ENCODE assay signal across 9 mouse cellular contexts in the genomic region with DNA sequence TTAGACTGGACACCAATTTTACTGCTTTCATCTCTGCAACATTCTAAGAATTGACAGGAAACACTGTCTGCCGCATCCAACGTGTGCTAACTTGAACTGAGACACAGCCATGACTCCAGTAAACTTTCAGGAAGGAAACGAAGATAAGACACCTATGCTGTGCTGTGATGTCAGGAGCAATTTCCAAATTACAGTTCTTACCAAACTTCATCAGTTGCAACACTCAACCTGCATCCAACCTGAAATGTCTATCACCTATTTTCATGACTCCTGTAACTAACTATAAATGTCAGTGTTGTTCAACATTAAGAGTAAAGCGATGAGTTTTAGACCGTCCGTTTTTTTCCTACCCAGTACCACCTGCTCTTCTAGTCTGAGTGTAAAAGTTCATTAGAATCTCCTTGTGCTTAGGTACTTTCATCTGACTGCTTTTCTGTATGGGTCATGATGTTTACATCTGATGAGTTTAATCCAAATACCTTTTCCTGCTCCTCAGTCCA. TPM values are rescaled to one million over a fixed set of nuclear protein-coding genes. Genes with fewer than 3 reads are reported as not detected.
DNase-seq lines count a peak whose midpoint lies in the region; ATAC-seq and TF ChIP-seq lines count a peak whose summit lies in the region.
"Had no signal": no experiment of that assay in that cellular context is flagged by ENCODE, and none has a peak within 500 bp of the region (broad histone marks: within the 10 kb centered on the region; RNA-seq: fewer than 3 reads in every experiment).

No protein-coding gene starts in this region.

- peaks cover 47% of the 10 kb centered on the region for H3K79me3 ChIP-seq in C2C12 (ENCODE audit: low read depth)

- H3K27me3 ChIP-seq in erythroblast, embryonic 14.5 days (ENCODE audit: control insufficient read depth) = no peaks in the 10 kb centered on the region
- H3K27me3 ChIP-seq in C2C12 (ENCODE audit: control insufficient read depth, insufficient read depth, insufficient read length) = no peaks in the 10 kb centered on the region
- H3K27me3 ChIP-seq in forebrain, embryonic 16.5 days (replicated peaks; ENCODE audit: control insufficient read depth, insufficient read depth, low read length) = no peaks in the 10 kb centered on the region
- no peaks in the 10 kb centered on the region for H3K27me3 ChIP-seq in liver, postnatal 0 days (ENCODE audit: insufficient read depth, low read length)

- TF ChIP-seq CTCF in C2C12 (IDR thresholded peaks at IDR 0.05; ENCODE audit: control insufficient read depth, insufficient read depth, insufficient read length) = no peak
- TF ChIP-seq CTCF in liver, postnatal 0 days (IDR thresholded peaks at IDR 0.05; ENCODE audit: low read depth) = no peak

- peak overlapping the region; percentile 14 for H3ac ChIP-seq in C2C12 (ENCODE audit: control insufficient read depth, insufficient read length, low read depth)

- no peak for ATAC-seq in erythroblast, adult 5-6 weeks (replicated peaks; ENCODE audit: low FRiP score, poor library complexity, severe bottlenecking)
- ATAC-seq in forebrain, embryonic 16.5 days = no peak
- ATAC-seq in liver, postnatal 0 days = no peak

- 73% methylated on average over 6 of the region's 6 CpGs for WGBS in forebrain, embryonic 16.5 days
- 38% methylated on average over 6 of the region's 6 CpGs for WGBS in liver, postnatal 0 days (ENCODE audit: insufficient replicate concordance)

- H3K4me1 ChIP-seq in erythroblast, embryonic 14.5 days (ENCODE audit: control insufficient read depth) = peaks cover 49% of the 10 kb centered on the region
- peaks cover 22% of the 10 kb centered on the region for H3K4me1 ChIP-seq in forebrain, embryonic 16.5 days (replicated peaks; ENCODE audit: control insufficient read depth, insufficient read depth, low read length)
- H3K4me1 ChIP-seq in liver, postnatal 0 days (ENCODE audit: insufficient read depth) = peaks cover 24% of the 10 kb centered on the region

- peak overlapping the region; percentile 100 for H3K4me3 ChIP-seq in erythroblast, embryonic 14.5 days (replicated peaks)
- H3K4me3 ChIP-seq in C2C12 (ENCODE audit: insufficient read depth, poor library complexity, severe bottlenecking) = peak overlapping the region; percentile 82
- H3K4me3 ChIP-seq in forebrain, embryonic 16.5 days (replicated peaks; ENCODE audit: low read length) = peak overlapping the region; percentile 98
- peak overlapping the region; percentile 83 for H3K4me3 ChIP-seq in liver, postnatal 0 days (ENCODE audit: low read depth, low read length)

- no peak for DNase-seq in liver, postnatal 0 days
- no peak for DNase-seq in thymus, postnatal 0 days (ENCODE audit: low spot score)
- DNase-seq in gastrocnemius, postnatal 4 days (ENCODE audit: low spot score in 2 of 2) = no peak
- DNase-seq in adrenal gland, postnatal 36 days = no peak
- DNase-seq: gastrocnemius, postnatal 10 days had no signal

- peak overlapping the region; percentile 90 for H3K4me2 ChIP-seq in forebrain, embryonic 16.5 days (ENCODE audit: low read length)
- peak overlapping the region; percentile 87 for H3K4me2 ChIP-seq in liver, postnatal 0 days (ENCODE audit: low read depth, low read length)

- peak overlapping the region; percentile 82 for H3K9ac ChIP-seq in forebrain, embryonic 16.5 days (replicated peaks; ENCODE audit: low read depth, low read length)
- peak overlapping the region; percentile 84 for H3K9ac ChIP-seq in liver, postnatal 0 days (replicated peaks)

- H3K36me3 ChIP-seq in erythroblast, embryonic 14.5 days (ENCODE audit: control insufficient read depth) = peaks cover 10% of the 10 kb centered on the region
- no peaks in the 10 kb centered on the region for H3K36me3 ChIP-seq in C2C12 (ENCODE audit: control insufficient read depth, insufficient read depth)
- no peaks in the 10 kb centered on the region for H3K36me3 ChIP-seq in forebrain, embryonic 16.5 days (ENCODE audit: control insufficient read depth, insufficient read depth)
- no peaks in the 10 kb centered on the region for H3K36me3 ChIP-seq in liver, postnatal 0 days (replicated peaks; ENCODE audit: insufficient read depth, low read length)

- H3K9me3 ChIP-seq in erythroblast, embryonic 14.5 days (ENCODE audit: control insufficient read depth, low read length) = no peaks in the 10 kb centered on the region; the same call in 1 of the 2 replicates
- no peaks in the 10 kb centered on the region for H3K9me3 ChIP-seq in forebrain, embryonic 16.5 days (ENCODE audit: control insufficient read depth, low read length)
- H3K9me3 ChIP-seq in liver, postnatal 0 days (ENCODE audit: low read length) = no peaks in the 10 kb centered on the region

- peaks cover 64% of the 10 kb centered on the region for H3K79me2 ChIP-seq in C2C12 (ENCODE audit: control insufficient read depth, insufficient read depth)

- no peak overlapping the region; the same call in 1 of the 2 replicates for H3K27ac ChIP-seq in forebrain, embryonic 16.5 days (ENCODE audit: low read length)
- H3K27ac ChIP-seq in liver, postnatal 0 days (ENCODE audit: low read depth) = peak overlapping the region; percentile 93

- no peak for TF ChIP-seq EP300 in liver, postnatal 0 days (IDR thresholded peaks at IDR 0.05; ENCODE audit: low read depth)

TF ChIP-seq in C2C12, 6 proteins besides CTCF, POLR2A, EP300 and RAD21:
- no peak for TF ChIP-seq MAX (IDR thresholded peaks at IDR 0.05)
- no peak for TF ChIP-seq FOSL1 (IDR thresholded peaks at IDR 0.05; ENCODE audit: insufficient read depth, low read length, poor library complexity, severe bottlenecking)

RNA-seq across cellular contexts. Expression of a gene that starts 3.2 kb away (rescaled TPM):
- polyA plus RNA-seq in erythroblast, embryonic 14.5 days (2012) = 0.03 and 0.23 TPM in 2 replicates
- 3.6 and 23.8 TPM in 2 replicates for total RNA-seq in erythroblast, adult 5-6 weeks (2015; ENCODE audit: low replicate concordance)
- 5.4 and 7.2 TPM in 2 replicates for total RNA-seq in erythroblast, adult 5-6 weeks (2017; ENCODE audit: low replicate concordance)
- polyA plus RNA-seq in C2C12 (2012; fragmentation: generic; extraction: Trizol) = 35.1 TPM
- polyA plus RNA-seq in forebrain, embryonic 16.5 days (2015; fragmentation: Nextera tagmentation; extraction: Ambion mirVana) = 37.0 and 38.7 TPM in 2 replicates
- polyA plus RNA-seq in liver, postnatal 0 days (2015; fragmentation: Nextera tagmentation; extraction: Ambion mirVana) = 12.4 and 13.7 TPM in 2 replicates
- polyA plus RNA-seq in thymus, postnatal 0 days (2015; fragmentation: Nextera tagmentation; extraction: Ambion mirVana) = 41.7 and 42.0 TPM in 2 replicates
- total RNA-seq in gastrocnemius, postnatal 4 days (2021) = 10 to 100 TPM; 13.4 to 13.7 TPM
- 10 to 100 TPM; 10.1 to 11.2 TPM for total RNA-seq in adrenal gland, postnatal 36 days (2021)

RNA-seq across cellular contexts. Expression of a gene that starts 16.9 kb away (rescaled TPM):
- polyA plus RNA-seq in erythroblast, embryonic 14.5 days (2012) = 8.2 and 8.5 TPM in 2 replicates
- total RNA-seq in erythroblast, adult 5-6 weeks (2015; ENCODE audit: low replicate concordance) = 22.7 and 30.5 TPM in 2 replicates
- 33.7 and 42.5 TPM in 2 replicates for total RNA-seq in erythroblast, adult 5-6 weeks (2017; ENCODE audit: low replicate concordance)
- polyA plus RNA-seq in C2C12 (2012; fragmentation: generic; extraction: Trizol) = 84.2 TPM
- 170 and 173 TPM in 2 replicates for polyA plus RNA-seq in forebrain, embryonic 16.5 days (2015; fragmentation: Nextera tagmentation; extraction: Ambion mirVana)
- 64.8 and 67.2 TPM in 2 replicates for polyA plus RNA-seq in liver, postnatal 0 days (2015; fragmentation: Nextera tagmentation; extraction: Ambion mirVana)
- 132 and 140 TPM in 2 replicates for polyA plus RNA-seq in thymus, postnatal 0 days (2015; fragmentation: Nextera tagmentation; extraction: Ambion mirVana)
- total RNA-seq in gastrocnemius, postnatal 4 days (2021) = 10 to 100 TPM; 88.1 to 94.6 TPM
- total RNA-seq in adrenal gland, postnatal 36 days (2021) = 10 to 100 TPM; 71.4 to 78.4 TPM

RNA-seq across cellular contexts. Expression of a gene that starts 16.9 kb away (rescaled TPM):
- polyA plus RNA-seq in erythroblast, embryonic 14.5 days (2012) = 0.15 and 0.16 TPM in 2 replicates
- 6.9 and 8.5 TPM in 2 replicates for total RNA-seq in erythroblast, adult 5-6 weeks (2015; ENCODE audit: low replicate concordance)
- 5.2 and 6.5 TPM in 2 replicates for total RNA-seq in erythroblast, adult 5-6 weeks (2017; ENCODE audit: low replicate concordance)
- 7.1 TPM for polyA plus RNA-seq in C2C12 (2012; fragmentation: generic; extraction: Trizol)
- 11.2 and 13.0 TPM in 2 replicates for polyA plus RNA-seq in forebrain, embryonic 16.5 days (2015; fragmentation: Nextera tagmentation; extraction: Ambion mirVana)
- polyA plus RNA-seq in liver, postnatal 0 days (2015; fragmentation: Nextera tagmentation; extraction: Ambion mirVana) = 2.1 and 2.5 TPM in 2 replicates
- 4.2 and 5.2 TPM in 2 replicates for polyA plus RNA-seq in thymus, postnatal 0 days (2015; fragmentation: Nextera tagmentation; extraction: Ambion mirVana)
- total RNA-seq in gastrocnemius, postnatal 4 days (2021) = 10 to 100 TPM; 26.7 to 30.2 TPM
- total RNA-seq in adrenal gland, postnatal 36 days (2021) = 10 to 100 TPM; 57.1 to 59.3 TPM

Comparison
In these comparisons a context has a peak if more than half of its experiments do, and no peak if none do; other contexts are left out.
1. RNA of a gene that starts 3.2 kb away (polyA plus RNA-seq): 41.7 to 42.0 TPM in thymus, postnatal 0 days, 37.0 to 38.7 TPM in forebrain, embryonic 16.5 days, 35.1 TPM in C2C12 (single experiment) and 12.4 to 13.7 TPM in liver, postnatal 0 days; 0.03 to 0.23 TPM in erythroblast, embryonic 14.5 days; every median in the first group is over 10 times any median in the second.
2. Peak in every context shown above with its lines, with median percentiles within 50 percentile points of each other: H3K4me3 ChIP-seq.